Mouse (Mus musculus): ENCODE measurements around the gene Tnni1.

Gene Tnni1

DNA sequence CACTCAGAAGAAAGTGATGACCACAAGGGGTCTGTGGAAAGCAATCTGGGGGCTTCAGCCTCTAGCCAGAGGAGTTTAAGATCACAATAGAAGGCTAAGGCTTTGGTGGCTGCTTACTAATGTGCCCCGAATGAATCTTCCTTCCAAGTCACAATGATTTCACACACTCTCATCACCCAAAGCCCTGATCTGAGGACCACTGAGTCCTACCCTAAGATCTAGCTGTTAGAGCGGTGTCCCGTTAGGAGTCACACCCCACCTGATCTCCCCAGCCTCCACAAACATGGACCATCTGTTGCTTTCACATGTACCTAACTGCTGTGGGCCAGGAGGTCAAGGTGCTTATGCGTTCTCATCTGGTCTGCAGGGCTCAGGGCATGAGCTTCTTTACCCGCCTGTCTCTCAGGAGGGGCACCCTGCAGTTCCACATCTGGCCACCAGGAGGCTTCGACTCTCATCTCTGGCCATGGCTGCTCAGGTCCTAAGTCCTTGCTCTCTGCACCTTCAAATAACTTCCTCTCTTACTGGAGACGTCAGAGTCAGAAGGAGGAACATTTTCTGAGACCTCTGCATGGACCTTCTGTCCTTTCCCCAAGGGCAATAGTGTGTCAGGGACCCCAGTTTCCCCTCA is 31.9 kb downstream of the Tnni1 start:
- 44% methylated on average over 7 of the region's 7 CpGs for WGBS

DNA sequence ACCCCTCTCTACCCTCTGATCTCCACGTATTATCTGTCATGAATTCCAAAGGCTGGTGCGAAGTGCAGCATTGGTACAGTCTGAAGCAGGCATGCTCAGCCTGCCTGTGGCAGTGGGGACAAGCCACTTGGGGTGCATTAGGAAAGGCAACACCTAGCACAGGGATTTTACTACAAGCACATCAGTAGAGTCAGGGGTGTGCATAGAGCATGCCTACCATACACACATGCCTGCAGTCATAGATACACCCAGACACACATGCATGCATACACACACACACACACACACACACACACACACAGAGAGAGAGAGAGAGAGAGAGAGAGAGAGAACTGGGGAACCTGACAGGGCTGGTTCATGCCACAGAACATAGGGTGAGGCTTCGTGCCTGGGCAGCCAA is 33.0 kb downstream of the Tnni1 start:
- 83% methylated on average over 3 of the region's 3 CpGs for WGBS

DNA sequence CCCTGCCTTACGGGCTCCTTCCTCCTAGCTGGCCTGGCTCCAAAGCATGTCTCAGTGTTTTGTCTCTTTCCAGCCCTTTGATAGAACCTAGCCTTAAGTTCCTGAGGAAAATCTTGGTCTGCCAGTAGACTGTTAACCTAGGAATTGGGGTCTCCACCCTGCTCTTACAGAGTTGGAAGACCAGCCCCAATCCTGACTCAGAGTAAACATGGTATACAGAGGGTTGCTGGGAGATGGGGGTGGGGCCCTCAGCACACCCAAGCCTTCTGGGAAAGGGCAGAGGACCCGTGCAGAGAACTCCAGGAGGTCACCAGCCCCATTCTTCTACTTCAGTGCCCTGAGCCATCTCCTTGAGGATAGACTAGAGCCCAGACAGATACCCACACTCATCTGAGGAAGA is 33.4 kb downstream of the Tnni1 start:
- 45% methylated on average over 2 of the region's 2 CpGs for WGBS

DNA sequence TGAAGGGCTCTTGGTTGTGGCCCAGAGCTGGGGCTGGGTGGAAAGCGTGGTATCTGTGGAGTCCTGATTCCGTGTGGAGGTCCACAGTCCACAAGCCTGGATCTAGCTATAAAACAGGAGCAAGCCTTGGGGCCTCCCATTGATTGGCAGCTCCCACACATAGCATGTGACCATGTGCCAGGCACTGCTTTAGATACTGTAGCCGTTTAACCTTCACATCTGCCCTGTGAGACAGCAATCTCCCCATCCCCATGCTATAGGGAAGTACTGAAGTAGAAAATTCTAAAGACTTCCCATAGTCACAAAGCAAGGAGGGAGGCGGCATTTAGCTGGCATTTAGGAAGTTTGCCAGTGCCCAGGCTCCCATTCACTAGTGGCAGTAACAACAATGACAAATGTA is 33.8 kb downstream of the Tnni1 start:
- 62% methylated on average over 4 of the region's 4 CpGs for WGBS

DNA sequence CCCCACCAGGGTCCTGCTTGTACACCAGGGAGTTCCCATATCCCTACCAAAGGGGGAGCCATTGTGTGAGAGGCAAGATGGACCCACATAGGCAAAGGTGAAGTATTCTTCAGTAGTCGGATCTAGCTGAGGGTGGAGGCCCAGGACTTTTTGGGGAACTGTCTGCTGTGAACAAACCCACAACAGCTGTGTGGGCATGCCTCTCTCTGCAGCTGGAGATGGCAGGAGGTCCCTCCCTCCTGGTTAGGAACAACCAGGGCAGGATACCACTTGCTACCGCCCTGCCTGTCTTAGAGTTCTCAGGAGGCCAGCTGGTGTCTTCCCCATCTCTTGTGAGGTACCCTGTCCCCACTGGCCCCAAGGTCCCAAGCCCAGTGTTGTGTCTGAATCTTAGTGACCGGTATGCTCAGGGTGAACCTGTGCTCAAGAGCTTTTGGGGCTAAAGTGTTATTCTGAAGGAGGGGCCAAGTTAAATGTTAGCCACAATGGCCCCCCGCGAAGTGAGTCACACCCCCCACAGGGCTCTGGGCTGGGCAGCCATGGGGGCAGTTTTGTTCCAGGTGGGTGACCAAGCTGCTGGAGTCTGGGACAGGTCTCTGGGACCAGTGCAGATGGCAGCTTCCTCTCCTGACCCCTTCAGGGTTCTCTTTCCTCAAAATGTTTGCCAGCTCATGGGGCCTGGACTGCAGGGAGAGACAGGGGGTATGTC is 34.6 kb downstream of the Tnni1 start:
- 84% methylated on average over 5 of the region's 5 CpGs for whole genome bisulfite sequencing

DNA sequence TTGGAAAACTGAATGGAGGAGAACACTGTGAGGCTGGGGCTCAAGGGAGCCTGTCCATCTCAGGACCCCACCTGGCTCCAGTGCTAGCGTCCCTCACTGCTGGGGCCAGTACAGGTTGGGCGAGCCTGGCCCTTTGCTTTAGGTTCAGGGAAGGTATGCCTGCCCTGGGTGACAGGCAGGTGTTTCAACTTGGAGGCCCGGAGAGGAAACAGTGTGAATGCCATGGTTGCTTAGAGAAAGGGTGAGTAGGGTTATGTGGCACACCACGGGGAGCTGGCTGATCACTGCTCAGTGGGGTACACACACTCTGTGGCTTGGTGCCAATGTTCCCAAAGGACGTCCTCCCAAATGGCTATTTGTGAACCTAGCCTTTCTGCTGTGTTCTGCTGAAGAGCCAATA is 35.3 kb downstream of the Tnni1 start:
- 86% methylated on average over 5 of the region's 5 CpGs for WGBS

DNA sequence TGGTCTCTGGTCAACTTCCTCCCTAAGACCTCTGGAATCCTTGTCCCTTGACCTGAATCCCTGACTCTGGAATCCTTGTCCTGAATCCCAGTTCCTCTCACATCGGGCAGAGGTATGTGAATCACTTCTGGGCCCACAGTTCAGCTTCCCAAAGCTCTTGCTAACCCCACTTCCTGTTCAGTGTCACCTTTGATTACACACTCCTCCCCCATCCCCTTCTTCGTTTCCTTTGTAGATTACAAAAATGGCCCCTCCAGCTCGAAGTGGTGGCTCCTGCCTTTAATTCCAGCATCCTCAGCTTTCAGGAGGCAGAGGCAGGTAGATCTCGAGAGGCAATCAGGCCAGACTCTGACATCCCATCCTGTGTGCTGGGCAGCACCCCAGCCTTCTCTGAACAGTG is 38.4 kb downstream of the Tnni1 start:
- WGBS: 83% methylated on average over 4 of the region's 4 CpGs

DNA sequence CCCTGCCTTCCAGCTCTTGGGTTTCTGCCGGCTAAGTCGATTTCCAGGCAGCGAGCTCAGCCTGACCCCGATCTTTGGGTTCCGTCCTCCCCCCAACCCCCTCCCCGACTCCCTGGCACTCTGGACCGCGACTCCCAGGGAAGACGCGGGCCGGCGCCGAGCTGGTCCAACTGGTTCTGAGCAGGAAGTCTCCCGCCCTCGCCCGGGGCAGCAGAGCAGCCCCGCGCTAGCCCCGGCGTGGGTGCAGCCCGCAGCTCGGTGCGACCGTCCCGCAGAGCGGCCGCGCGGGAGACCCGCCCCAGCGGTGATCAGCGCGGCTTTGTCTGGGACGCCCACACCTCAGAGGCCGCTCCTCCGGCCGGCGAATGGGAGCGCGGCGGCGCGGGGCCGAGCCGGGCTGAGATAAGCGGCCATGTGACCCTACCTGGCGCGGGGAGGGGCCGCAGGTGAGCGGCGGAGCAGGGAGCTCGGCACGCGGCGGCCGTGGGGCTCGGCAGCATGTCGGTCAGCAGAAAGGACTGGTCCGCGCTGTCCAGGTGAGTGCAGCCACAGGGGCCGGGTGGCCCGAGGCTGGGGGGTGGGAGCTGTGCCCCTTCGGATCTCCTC is 39.4 kb downstream of the Tnni1 start, which contains the start of gene Lad1:
Gene Lad1 (plus strand): TSS at position 118 of the 606 bp plus-strand sequence.
- WGBS: under 1% methylated on average over 63 of the region's 63 CpGs

DNA sequence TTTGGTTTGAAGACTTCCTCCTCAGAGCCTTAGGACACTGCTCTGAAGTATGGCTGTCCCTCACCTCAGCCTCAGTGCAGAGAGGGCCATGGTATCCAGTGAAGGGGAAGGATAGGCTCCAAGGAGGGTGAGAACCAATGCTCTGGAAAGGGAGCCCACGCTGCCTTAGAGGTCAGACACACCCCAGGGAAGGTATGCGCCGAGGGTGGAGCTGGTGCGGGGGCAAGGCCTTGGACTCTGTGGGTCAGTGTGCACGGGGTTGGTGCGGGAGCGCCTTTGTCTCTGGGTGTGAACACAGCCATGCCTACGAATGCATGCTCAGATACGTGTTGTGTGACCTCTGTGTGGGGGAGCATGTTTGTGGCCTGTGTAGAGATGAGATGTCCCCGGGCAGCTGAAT is 40.8 kb downstream of the Tnni1 start:
- 90% methylated on average over 10 of the region's 10 CpGs for WGBS

DNA sequence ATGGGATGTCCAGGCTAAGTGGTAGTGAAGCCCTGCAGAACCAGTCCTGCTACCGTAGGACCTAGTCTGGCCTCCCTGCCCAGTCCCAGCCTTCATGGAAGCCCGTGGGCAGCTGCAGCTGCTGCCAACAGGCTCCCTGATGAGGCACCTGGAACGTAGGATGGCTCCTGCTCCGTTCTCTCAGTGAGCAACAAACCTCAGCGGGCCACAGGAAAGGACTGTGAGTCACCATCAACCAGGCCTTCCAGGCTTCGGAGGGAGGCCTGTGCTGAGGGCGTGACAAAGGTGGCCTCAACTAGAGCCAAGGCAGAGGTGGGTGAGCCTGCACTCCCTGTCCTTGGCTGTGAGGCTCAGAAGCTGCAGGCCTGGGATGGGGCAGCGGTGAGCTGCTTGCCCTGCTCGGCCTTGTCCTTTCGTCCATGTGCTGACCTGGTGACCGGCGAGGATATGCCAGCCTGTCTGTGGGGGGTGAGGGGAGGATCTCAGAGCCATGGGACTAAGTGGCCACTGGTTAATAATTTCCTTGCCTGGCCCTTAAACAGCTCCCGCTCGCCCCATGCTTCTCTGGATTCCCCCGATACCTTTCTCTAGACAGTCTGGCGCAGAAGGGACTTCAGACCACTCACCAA is 41.6 kb downstream of the Tnni1 start:
- WGBS: 81% methylated on average over 16 of the region's 16 CpGs

DNA sequence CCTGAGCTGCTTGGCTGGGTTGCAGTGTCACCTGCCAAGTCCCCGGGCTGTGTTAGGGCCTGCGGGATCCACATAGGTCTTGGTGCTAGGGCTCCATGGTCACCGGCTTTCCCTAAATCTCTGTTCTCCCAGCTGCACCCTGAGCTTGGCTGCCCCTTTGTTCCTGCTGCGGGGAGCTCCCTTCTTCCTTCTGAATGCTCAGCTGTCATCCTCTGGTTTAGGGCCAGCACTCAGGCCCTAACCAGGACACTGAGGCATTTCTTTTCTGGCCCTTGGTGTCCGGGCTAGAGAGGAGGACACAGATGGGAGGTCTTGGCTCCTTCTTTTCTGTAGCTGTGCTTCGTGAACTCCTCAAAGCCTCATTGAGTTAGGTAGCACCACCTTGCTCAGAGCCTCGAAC is 42.5 kb downstream of the Tnni1 start:
- 65% methylated on average over 7 of the region's 7 CpGs for whole genome bisulfite sequencing

DNA sequence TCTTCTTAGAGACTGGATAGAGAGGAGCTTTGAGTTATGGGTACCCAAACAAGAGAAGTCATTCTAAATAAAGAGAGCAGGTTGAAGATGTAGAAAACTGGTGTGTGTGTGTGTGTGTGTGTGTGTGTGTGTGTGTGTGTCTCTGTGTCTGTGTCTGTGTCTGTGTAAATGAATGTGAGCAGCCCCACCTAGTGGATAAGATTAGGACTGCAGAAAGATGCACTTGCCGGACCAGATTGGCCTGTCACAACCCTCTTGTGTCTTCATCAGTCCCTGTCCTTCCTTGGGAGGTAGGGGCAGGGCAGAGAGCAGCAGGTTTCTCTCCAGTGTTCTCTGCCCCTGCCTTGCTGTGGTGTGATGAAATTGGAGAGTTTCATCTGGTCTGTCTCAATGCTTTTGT is 49.7 kb downstream of the Tnni1 start:
- WGBS: 39% methylated on average over 1 of the region's 1 CpGs

DNA sequence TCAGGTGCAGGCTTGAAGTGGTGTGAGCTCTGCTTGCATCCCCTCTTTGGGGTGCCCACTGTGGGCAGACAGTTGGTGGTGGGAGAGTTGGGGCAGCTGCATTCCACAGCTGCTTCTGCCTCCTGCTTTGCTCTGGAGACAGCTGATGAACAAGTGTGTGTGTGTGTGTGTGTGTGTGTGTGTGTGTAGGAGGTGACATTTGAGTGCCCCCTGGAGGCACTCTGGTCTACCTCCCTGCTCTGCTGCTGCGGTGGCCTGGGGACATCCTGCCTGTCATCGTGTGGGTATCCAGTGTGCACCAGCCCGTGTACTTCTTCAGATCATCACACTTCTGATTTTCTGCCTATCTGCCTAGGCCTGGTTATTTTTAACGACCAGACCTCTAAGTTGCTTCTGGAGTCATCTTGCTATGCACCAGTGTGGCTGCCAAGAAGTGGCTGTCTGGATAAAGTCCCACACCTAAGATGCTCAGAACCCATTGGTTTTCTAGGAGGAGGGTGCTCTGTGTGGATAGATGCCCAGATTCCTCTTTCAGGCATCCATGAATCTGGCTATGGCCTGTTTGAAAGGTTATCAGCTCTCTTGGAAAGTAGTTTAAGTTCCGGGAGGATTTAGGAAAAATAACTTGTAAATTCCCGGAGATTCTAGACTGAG is 55.1 kb downstream of the Tnni1 start:
- WGBS: 55% methylated on average over 6 of the region's 6 CpGs

DNA sequence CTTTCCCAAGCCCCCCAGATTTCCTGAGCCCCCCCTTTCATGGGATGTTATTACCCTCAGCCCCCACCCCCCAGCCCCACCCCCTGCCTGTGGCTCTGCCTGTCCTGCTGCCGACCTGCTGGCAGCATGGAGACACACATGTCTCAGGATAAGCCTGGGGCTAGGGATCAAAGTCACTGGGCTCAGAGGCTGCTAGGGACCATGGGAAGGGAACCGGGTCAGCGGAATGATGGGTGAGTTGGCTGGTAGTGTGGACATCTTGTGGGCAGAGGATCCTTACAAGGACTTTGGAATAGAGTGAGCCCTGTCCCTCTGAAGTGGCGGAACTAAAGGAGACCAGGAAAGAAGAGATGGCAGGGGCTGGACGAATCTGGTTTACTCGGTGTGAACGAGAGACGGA is 55.7 kb downstream of the Tnni1 start:
- WGBS: 85% methylated on average over 8 of the region's 8 CpGs

DNA sequence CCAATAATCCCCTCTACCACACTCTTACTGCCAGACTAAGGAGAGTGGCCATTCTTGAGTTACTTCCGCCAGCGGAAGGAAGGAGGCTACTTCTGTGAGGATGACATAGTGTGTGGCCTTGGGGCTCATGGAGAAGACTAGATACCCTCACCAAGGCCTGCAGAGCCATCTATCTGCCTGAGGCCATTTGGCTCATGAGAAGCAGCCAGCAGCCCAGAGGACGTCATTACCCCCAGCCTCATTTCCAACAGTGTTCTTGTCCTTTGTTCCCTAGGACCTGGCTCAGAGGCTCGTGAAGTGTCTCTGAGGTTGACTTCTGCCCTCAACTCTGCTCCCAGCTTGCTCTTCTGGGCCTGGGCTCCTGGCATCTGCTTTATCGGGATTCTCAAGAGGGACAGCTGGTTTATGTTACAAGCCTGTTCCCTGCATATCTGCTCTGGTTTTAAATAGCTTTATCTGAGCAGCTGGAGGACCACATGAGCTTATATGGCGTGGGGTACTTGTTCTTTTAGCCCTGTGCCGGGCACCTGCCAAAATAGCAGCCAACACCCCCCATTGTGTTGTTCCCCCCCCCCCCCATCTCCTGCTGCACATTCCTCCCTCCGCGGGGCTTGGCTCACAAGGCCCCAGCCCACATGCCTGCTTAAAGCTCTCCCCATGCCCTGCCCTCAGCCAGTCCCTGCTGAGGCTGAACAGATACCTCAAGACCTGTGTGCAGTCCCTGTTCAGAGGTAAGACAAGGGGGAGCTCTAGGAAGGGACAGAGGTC is 56.7 kb downstream of the Tnni1 start, which contains the start of gene Tnnt2:
Gene Tnnt2 (plus strand): TSS at position 639 of the 768 bp plus-strand sequence.
- 55% methylated on average over 9 of the region's 9 CpGs for WGBS

DNA sequence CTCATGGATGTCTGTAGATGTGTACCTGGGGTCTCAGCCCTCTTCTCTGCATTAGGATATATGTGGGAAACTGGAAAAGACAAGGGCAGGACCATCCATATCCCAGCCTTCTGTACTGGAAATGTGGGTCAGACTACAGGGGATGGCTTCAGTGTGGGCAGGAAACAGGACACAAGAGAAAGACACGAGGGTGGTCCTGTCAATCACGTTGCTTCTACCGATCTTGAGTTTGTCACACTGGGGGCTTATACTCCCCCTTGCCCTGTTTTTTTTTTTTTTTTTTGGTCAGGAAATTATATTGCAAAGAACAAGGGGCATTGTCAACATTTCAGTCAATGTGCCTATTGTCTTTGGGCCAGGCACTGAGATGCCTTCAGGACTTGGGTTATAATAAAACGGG is 59.4 kb downstream of the Tnni1 start:
- WGBS: 69% methylated on average over 4 of the region's 4 CpGs

DNA sequence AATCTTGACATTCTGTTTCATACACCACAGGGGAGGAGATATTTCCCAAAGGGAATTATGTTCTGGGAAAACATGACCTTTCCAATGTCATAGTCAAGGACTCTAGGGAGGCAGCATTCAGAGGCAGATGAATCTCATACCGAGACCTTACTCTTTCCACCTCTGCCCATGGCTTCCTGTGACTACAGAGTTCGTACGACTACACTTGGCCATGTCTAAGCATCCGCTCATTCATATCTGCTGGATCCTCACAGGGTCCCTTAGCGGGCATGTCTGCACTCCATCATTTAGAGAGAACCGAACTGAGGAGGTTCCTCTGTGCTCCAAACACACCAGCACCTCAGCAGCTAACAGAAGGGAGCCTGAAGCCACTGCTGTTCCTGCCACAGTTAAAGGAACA is 59.8 kb downstream of the Tnni1 start:
- 90% methylated on average over 6 of the region's 6 CpGs for WGBS

DNA sequence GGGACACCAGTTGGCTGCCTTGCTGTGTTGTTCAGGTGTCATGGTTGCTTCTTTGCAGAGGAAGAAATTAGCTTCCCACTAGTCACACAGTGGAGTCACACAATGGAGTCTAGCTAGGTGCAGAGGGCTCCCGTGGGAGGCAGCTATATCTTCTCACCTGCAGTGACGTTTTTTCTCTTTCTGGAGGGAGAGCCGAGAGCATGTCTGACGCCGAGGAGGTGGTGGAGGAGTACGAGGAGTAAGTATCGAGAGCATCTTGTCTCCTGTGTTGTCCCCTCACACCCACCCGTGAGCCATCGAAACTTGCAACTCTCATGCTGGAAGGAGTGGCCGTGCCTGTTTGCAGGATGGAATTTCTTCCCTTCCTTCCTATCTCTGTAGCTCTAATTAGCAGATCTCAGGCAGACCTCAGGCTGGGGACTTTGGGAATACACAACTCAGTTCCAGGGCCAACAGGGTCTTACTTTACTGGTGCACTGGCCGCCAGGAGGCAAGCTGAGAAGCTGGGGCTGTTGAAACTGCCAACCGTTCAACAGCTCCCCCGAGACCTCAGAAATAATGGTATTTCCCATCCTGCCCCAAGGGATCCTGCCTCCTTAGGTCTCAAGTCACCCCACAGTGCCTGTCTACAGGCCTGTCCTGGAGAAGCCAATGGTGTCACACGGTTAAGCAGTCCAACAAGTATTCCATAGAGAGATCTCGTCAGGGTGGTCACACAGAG is 61.6 kb downstream of the Tnni1 start:
- 61% methylated on average over 15 of the region's 15 CpGs for WGBS

DNA sequence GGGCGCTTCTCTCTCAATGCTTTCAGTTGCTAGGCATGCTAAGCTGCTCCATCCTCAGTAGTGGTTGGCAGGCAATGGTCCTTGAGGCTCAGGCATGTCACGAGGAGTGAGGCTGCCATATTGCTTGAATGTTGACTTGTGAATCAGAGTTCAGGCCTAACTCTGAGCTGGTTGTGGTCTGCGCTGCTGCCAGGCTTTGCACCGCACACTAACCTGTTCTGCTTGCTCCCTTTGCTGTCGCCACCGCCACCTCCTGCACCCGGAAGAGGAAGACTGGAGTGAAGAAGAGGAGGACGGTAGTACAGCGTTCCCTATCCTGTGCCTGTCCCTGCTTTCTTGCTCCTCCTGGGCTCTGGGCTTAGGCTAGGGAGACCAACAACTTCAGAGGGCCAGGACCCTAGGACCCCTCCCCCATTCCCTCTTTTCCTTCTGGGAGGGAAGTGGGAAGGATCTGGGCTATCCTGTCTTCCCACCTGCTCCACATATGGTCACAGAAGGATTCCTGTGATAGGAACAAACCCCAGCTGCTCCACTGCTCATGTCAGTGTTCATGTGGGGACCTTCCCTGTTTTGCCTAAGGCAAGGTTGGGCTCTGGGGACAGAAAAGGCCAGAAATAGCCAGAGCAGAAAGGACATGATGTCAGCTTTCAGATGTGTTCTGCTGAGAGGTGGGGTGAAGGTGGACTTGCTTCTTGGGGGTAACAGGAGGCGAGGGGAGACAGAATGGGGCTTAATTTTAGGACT is 64.5 kb downstream of the Tnni1 start:
- 96% methylated on average over 10 of the region's 10 CpGs for WGBS

DNA sequence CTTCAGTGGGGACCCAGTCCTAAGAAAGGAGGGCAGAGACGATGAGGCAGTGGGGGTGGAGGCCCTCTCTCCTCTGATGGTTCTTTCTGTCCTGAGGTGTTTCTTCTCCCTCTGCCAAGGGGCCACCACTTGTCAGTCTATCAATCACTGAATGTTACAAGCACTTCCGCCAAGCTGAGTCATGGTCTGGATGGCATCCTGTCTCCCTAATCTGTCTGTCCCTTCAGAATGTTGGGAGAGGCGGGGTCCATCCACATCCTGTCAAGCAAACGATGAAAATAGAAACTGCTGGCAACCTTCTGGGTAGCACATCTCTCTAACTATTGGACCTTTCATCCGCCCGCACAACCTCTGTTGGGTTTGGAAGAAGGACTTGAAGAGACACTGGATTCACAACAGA is 65.2 kb downstream of the Tnni1 start:
- WGBS: 72% methylated on average over 6 of the region's 6 CpGs

Data from cerebral cortex, adult 2 months (tissue).